Mouse (Mus musculus) cerebellum, adult 18-20 months (tissue): ENCODE data around the gene Syk.
A peak's percentile ranks its signal among the peaks of the same experiment; 100 is the strongest.

ENCODE experiments used
- DNase-seq, 2 experiments: peaks; one replicate each; pipeline ENCODE4 v3.0.0; 2021

Syk gene

GRCm38 (mm10) chr13:52654081-52654829 is 71.3 kb downstream of the Syk start:
- DNase-seq: no peak

- DNase-seq: no peak
These were observed 71.9 kb downstream of the Syk start for GRCm38 (mm10) chr13:52654830-52655308.

- no peak for DNase-seq
These were observed 75.0 kb downstream of the Syk start for GRCm38 (mm10) chr13:52657966-52658365.

- peak; percentile 35 to 60 for DNase-seq
These were observed 75.5 kb downstream of the Syk start for GRCm38 (mm10) chr13:52658477-52658876.

- no peak for DNase-seq
These were observed 76.2 kb downstream of the Syk start for GRCm38 (mm10) chr13:52659171-52659665.

GRCm38 (mm10) chr13:52669889-52670288 is 86.9 kb downstream of the Syk start:
- no peak for DNase-seq

- DNase-seq: no peak
These were observed 90.3 kb downstream of the Syk start for GRCm38 (mm10) chr13:52673272-52673671.

- DNase-seq: no peak
These were observed 90.9 kb downstream of the Syk start for GRCm38 (mm10) chr13:52673856-52674255.

GRCm38 (mm10) chr13:52674839-52675238 is 91.9 kb downstream of the Syk start:
- no peak for DNase-seq

- no peak for DNase-seq
These were observed 92.7 kb downstream of the Syk start for GRCm38 (mm10) chr13:52675526-52676294.

- DNase-seq: no peak
These were observed 93.9 kb downstream of the Syk start for GRCm38 (mm10) chr13:52676671-52677445.

GRCm38 (mm10) chr13:52679906-52680305 is 96.9 kb downstream of the Syk start:
- DNase-seq: no peak

GRCm38 (mm10) chr13:52682107-52682506 is 99.1 kb downstream of the Syk start:
- no peak for DNase-seq

- DNase-seq: peak in 1 of 2 experiments; percentile 12
These were observed 107.5 kb downstream of the Syk start for GRCm38 (mm10) chr13:52690425-52690824.

- DNase-seq: no peak
These were observed 109.3 kb downstream of the Syk start for GRCm38 (mm10) chr13:52692311-52692710.

- DNase-seq: no peak
These were observed 111.9 kb downstream of the Syk start for GRCm38 (mm10) chr13:52694857-52695256.
